Mouse (Mus musculus): ENCODE results near the gene Dlec1. TPM values are rescaled to one million over a fixed set of nuclear protein-coding genes. Genes with fewer than 3 reads are reported as not detected.

The Dlec1 gene
- total RNA-seq, 2 experiments from 2014 or later = 0.06 to 0.67 TPM

GRCm38 (mm10) chr9:119088148-119088801 lies 14.0 kb upstream of the Dlec1 start:
- peak; percentile 89 for ATAC-seq (replicated peaks; ENCODE audit: poor library complexity, severe bottlenecking)

GRCm38 (mm10) chr9:119089437-119089836 lies 12.8 kb upstream of the Dlec1 start:
- ATAC-seq (replicated peaks; ENCODE audit: poor library complexity, severe bottlenecking) = no peak

- ATAC-seq (replicated peaks; ENCODE audit: poor library complexity, severe bottlenecking) = no peak
These were observed 11.8 kb upstream of the Dlec1 start for GRCm38 (mm10) chr9:119090462-119090861.

- ATAC-seq (replicated peaks; ENCODE audit: poor library complexity, severe bottlenecking) = no peak
These were observed 10.5 kb upstream of the Dlec1 start for GRCm38 (mm10) chr9:119091581-119092310.

- no peak for ATAC-seq (replicated peaks; ENCODE audit: poor library complexity, severe bottlenecking)
These were observed 9.5 kb upstream of the Dlec1 start for GRCm38 (mm10) chr9:119092473-119093418.

- ATAC-seq (replicated peaks; ENCODE audit: poor library complexity, severe bottlenecking) = peak; percentile 72
These were observed 8.6 kb upstream of the Dlec1 start, which contains the start of gene Plcd1 for GRCm38 (mm10) chr9:119093419-119094295. Plcd1 (minus strand) TSS chr9:119093502.

- ATAC-seq (replicated peaks; ENCODE audit: poor library complexity, severe bottlenecking) = no peak
These were observed 7.7 kb upstream of the Dlec1 start for GRCm38 (mm10) chr9:119094462-119095109.

- peak; percentile 34 for ATAC-seq (replicated peaks; ENCODE audit: poor library complexity, severe bottlenecking)
These were observed 1.9 kb upstream of the Dlec1 start for GRCm38 (mm10) chr9:119100177-119100898.

GRCm38 (mm10) chr9:119102783-119103113 lies 470 bp downstream of the Dlec1 start:
- ATAC-seq (replicated peaks; ENCODE audit: poor library complexity, severe bottlenecking) = no peak

GRCm38 (mm10) chr9:119107566-119107965 lies 5.3 kb downstream of the Dlec1 start:
- ATAC-seq (replicated peaks; ENCODE audit: poor library complexity, severe bottlenecking) = peak; percentile 71

GRCm38 (mm10) chr9:119109685-119110353 lies 7.5 kb downstream of the Dlec1 start:
- no peak for ATAC-seq (replicated peaks; ENCODE audit: poor library complexity, severe bottlenecking)

- ATAC-seq (replicated peaks; ENCODE audit: poor library complexity, severe bottlenecking) = no peak
These were observed 8.4 kb downstream of the Dlec1 start for GRCm38 (mm10) chr9:119110640-119111039.

- ATAC-seq (replicated peaks; ENCODE audit: poor library complexity, severe bottlenecking) = no peak
These were observed 12.6 kb downstream of the Dlec1 start for GRCm38 (mm10) chr9:119114911-119115310.

GRCm38 (mm10) chr9:119119409-119120167 lies 17.3 kb downstream of the Dlec1 start:
- ATAC-seq (replicated peaks; ENCODE audit: poor library complexity, severe bottlenecking) = no peak

GRCm38 (mm10) chr9:119120168-119120560 lies 17.9 kb downstream of the Dlec1 start:
- no peak for ATAC-seq (replicated peaks; ENCODE audit: poor library complexity, severe bottlenecking)

GRCm38 (mm10) chr9:119122596-119123369 lies 20.5 kb downstream of the Dlec1 start:
- peak; percentile 79 for ATAC-seq (replicated peaks; ENCODE audit: poor library complexity, severe bottlenecking)

Data from granulocyte monocyte progenitor cell, adult 5-6 weeks (primary cell).